Mouse (Mus musculus): ENCODE measurements around the gene Olfr67. TPM values are rescaled to one million over a fixed set of nuclear protein-coding genes. Genes with fewer than 3 reads are reported as not detected.

Olfr67 gene
- polyA plus RNA-seq, 1 experiment from 2014 or later, result not detected

DNA sequence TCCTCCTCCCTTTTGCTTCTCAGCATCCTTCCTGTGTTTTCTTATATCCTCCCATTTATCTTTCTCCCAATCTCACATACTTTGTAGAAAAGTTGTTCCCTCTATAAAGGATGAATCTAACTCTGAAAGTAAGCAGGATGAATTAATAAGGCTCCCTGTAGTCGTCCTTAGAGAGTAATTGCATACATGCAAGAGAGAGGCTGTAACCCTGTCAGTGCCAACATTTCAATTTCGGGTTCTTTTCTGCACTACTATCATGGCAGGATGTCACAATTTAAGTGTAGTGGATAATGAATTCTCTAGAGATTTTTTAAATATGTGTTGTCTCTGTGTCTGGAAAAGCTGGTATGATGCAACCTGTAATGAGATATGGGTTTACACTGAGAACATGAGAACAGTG, 34.4 kb downstream of the Olfr67 start, which contains the start of gene Olfr630:
Gene Olfr630, minus strand, starts transcription at position 101 of the 400 bp plus-strand sequence.
- 55% methylated on average over 2 of the region's 2 CpGs for WGBS
- no peaks in the 10 kb centered on the region for H3K27me3 ChIP-seq
- no peak for ATAC-seq
- no peak within 1 kb of the TSS for H3K27ac ChIP-seq
- H3K4me1 ChIP-seq (replicated peaks), result no peaks in the 10 kb centered on the region
- no peaks in the 10 kb centered on the region for H3K9me3 ChIP-seq
- H3K4me3 ChIP-seq (replicated peaks), result no peak within 1 kb of the TSS
- no peaks in the 10 kb centered on the region for H3K36me3 ChIP-seq
- no peak within 1 kb of the TSS for H3K9ac ChIP-seq (replicated peaks)
- no peak within 1 kb of the TSS for H3K4me2 ChIP-seq (replicated peaks)

DNA sequence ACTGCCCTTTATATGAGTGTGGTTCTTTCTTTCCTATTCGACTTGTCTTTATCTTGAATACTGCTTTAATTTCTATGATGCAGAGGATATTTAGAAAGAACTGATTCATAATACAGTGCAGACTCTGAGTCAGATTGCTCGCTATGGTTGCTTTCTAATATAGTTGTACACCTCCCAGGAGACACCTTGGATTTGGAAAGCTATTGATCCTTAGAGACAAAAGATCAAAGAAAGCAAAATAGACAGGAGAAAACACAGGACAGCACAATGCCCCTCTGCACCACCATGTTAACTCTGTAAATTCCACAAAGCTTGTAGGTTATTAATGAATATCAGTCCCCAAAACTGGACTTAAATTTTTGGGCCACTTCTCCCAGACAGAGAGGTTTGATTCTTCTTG, 46.8 kb downstream of the Olfr67 start, which contains the start of gene Olfr629:
Gene Olfr629, minus strand, starts transcription at position 101 of the 400 bp plus-strand sequence.
- ATAC-seq, result no peak
- Histone ChIP-seq H3K9ac (replicated peaks) (no peak within 1 kb of the TSS), H3K4me1 (replicated peaks) (no peaks in the 10 kb centered on the region), H3K4me3 (replicated peaks) (no peak within 1 kb of the TSS), H3K9me3 (peaks cover 6% of the 10 kb centered on the region; the same call in 1 of the 2 replicates), H3K4me2 (replicated peaks) (no peak within 1 kb of the TSS), H3K27ac (no peak within 1 kb of the TSS), H3K36me3 (no peaks in the 10 kb centered on the region), H3K27me3 (no peaks in the 10 kb centered on the region)
- 79% methylated on average over 2 of the region's 2 CpGs for WGBS

Other genes starting within 250 kb of the Olfr67 start
- gene Olfr612, start 249.1 kb downstream of the Olfr67 start, polyA plus RNA-seq (2015; fragmentation: Nextera tagmentation; extraction: Ambion mirVana), result not detected in 2 replicates
- gene Olfr613, start 243.7 kb downstream of the Olfr67 start, polyA plus RNA-seq (2015; fragmentation: Nextera tagmentation; extraction: Ambion mirVana), result not detected in 2 replicates
- not detected in 2 replicates for gene Olfr615, start 235.7 kb downstream of the Olfr67 start, polyA plus RNA-seq (2015; fragmentation: Nextera tagmentation; extraction: Ambion mirVana)
- gene Olfr616, start 222.7 kb downstream of the Olfr67 start, polyA plus RNA-seq (2015; fragmentation: Nextera tagmentation; extraction: Ambion mirVana), result not detected in 2 replicates
- gene Olfr617, start 218.8 kb downstream of the Olfr67 start, polyA plus RNA-seq (2015; fragmentation: Nextera tagmentation; extraction: Ambion mirVana), result not detected in 2 replicates
- not detected in 2 replicates for gene Olfr618, start 201.7 kb downstream of the Olfr67 start, polyA plus RNA-seq (2015; fragmentation: Nextera tagmentation; extraction: Ambion mirVana)
- gene Olfr619, start 191.2 kb downstream of the Olfr67 start, polyA plus RNA-seq (2015; fragmentation: Nextera tagmentation; extraction: Ambion mirVana), result not detected in 2 replicates
- not detected in 2 replicates for gene Olfr620, start 179.3 kb downstream of the Olfr67 start, polyA plus RNA-seq (2015; fragmentation: Nextera tagmentation; extraction: Ambion mirVana)
- not detected in 2 replicates for gene Olfr622, start 149.1 kb downstream of the Olfr67 start, polyA plus RNA-seq (2015; fragmentation: Nextera tagmentation; extraction: Ambion mirVana)
- not detected in 2 replicates for gene Olfr623, start 128.1 kb downstream of the Olfr67 start, polyA plus RNA-seq (2015; fragmentation: Nextera tagmentation; extraction: Ambion mirVana)
- 0.04 TPM in 2 replicates for gene Olfr624, start 120.6 kb downstream of the Olfr67 start, polyA plus RNA-seq (2015; fragmentation: Nextera tagmentation; extraction: Ambion mirVana)
- gene Olfr625-ps1, start 109.1 kb downstream of the Olfr67 start, polyA plus RNA-seq (2015; fragmentation: Nextera tagmentation; extraction: Ambion mirVana), result not detected in 2 replicates
- gene Olfr243, start 77.2 kb downstream of the Olfr67 start, polyA plus RNA-seq (2015; fragmentation: Nextera tagmentation; extraction: Ambion mirVana), result not detected in 2 replicates
- gene Olfr628, start 61.4 kb downstream of the Olfr67 start, polyA plus RNA-seq (2015; fragmentation: Nextera tagmentation; extraction: Ambion mirVana), result not detected in 2 replicates
- gene Olfr629, start 46.9 kb downstream of the Olfr67 start, polyA plus RNA-seq (2015; fragmentation: Nextera tagmentation; extraction: Ambion mirVana), result not detected in 2 replicates
- not detected in 2 replicates for gene Olfr630, start 34.5 kb downstream of the Olfr67 start, polyA plus RNA-seq (2015; fragmentation: Nextera tagmentation; extraction: Ambion mirVana)
- not detected in 2 replicates for gene Olfr69, start 20.2 kb downstream of the Olfr67 start, polyA plus RNA-seq (2015; fragmentation: Nextera tagmentation; extraction: Ambion mirVana)
- gene Olfr68, start 12.1 kb downstream of the Olfr67 start, polyA plus RNA-seq (2015; fragmentation: Nextera tagmentation; extraction: Ambion mirVana), result not detected in 2 replicates
- gene Hbb-bt, start 22.2 kb upstream of the Olfr67 start, polyA plus RNA-seq (2015; fragmentation: Nextera tagmentation; extraction: Ambion mirVana), result 1,031 and 1,160 TPM in 2 replicates
- gene Hbb-bs, start 36.3 kb upstream of the Olfr67 start, polyA plus RNA-seq (2015; fragmentation: Nextera tagmentation; extraction: Ambion mirVana), result 2,098 and 2,335 TPM in 2 replicates
- not detected in 2 replicates for gene Hbb-bh2, start 48.7 kb upstream of the Olfr67 start, polyA plus RNA-seq (2015; fragmentation: Nextera tagmentation; extraction: Ambion mirVana)
- 37.1 and 47.9 TPM in 2 replicates for gene Hbb-bh1, start 51.3 kb upstream of the Olfr67 start, polyA plus RNA-seq (2015; fragmentation: Nextera tagmentation; extraction: Ambion mirVana)
- 4,013 and 4,161 TPM in 2 replicates for gene Hbb-y, start 61.4 kb upstream of the Olfr67 start, polyA plus RNA-seq (2015; fragmentation: Nextera tagmentation; extraction: Ambion mirVana)
- not detected in 2 replicates for gene Olfr66, start 94.4 kb upstream of the Olfr67 start, polyA plus RNA-seq (2015; fragmentation: Nextera tagmentation; extraction: Ambion mirVana)
- gene Olfr64, start 102.7 kb upstream of the Olfr67 start, polyA plus RNA-seq (2015; fragmentation: Nextera tagmentation; extraction: Ambion mirVana), result not detected in 2 replicates
- not detected in 2 replicates for gene Olfr65, start 111.7 kb upstream of the Olfr67 start, polyA plus RNA-seq (2015; fragmentation: Nextera tagmentation; extraction: Ambion mirVana)
- not detected in 2 replicates for gene Olfr631, start 137.0 kb upstream of the Olfr67 start, polyA plus RNA-seq (2015; fragmentation: Nextera tagmentation; extraction: Ambion mirVana)
- gene Olfr632, start 142.5 kb upstream of the Olfr67 start, polyA plus RNA-seq (2015; fragmentation: Nextera tagmentation; extraction: Ambion mirVana), result not detected in 2 replicates
- gene Olfr633, start 152.6 kb upstream of the Olfr67 start, polyA plus RNA-seq (2015; fragmentation: Nextera tagmentation; extraction: Ambion mirVana), result not detected in 2 replicates
- 0.03 TPM in 1 of 2 replicates, not detected in the other for gene Olfr635, start 179.3 kb upstream of the Olfr67 start, polyA plus RNA-seq (2015; fragmentation: Nextera tagmentation; extraction: Ambion mirVana)
- gene Olfr638, start 206.9 kb upstream of the Olfr67 start, polyA plus RNA-seq (2015; fragmentation: Nextera tagmentation; extraction: Ambion mirVana), result not detected in 2 replicates
- 0.03 TPM in 1 of 2 replicates, not detected in the other for gene Olfr639, start 225.5 kb upstream of the Olfr67 start, polyA plus RNA-seq (2015; fragmentation: Nextera tagmentation; extraction: Ambion mirVana)
- gene Olfr640, start 233.8 kb upstream of the Olfr67 start, polyA plus RNA-seq (2015; fragmentation: Nextera tagmentation; extraction: Ambion mirVana), result not detected in 2 replicates
- gene Olfr641, start 243.6 kb upstream of the Olfr67 start, polyA plus RNA-seq (2015; fragmentation: Nextera tagmentation; extraction: Ambion mirVana), result not detected in 2 replicates

Data from midbrain, embryonic 13.5 days (tissue).